Mouse (Mus musculus): ENCODE measurements around the gene D5Ertd579e. TPM values are rescaled to one million over a fixed set of nuclear protein-coding genes. Genes with fewer than 3 reads are reported as not detected.

The D5Ertd579e gene
- polyA plus RNA-seq, 1 experiment = 28.6 TPM

GRCm38 (mm10) chr5:36719135-36719534 is 23.3 kb upstream of the D5Ertd579e start:
- peaks cover 2% of the 10 kb centered on the region; the same call in 1 of the 2 replicates for H3K4me1 ChIP-seq (ENCODE audit: control insufficient read depth, insufficient read depth, low read length)
- 79% methylated on average over 5 of the region's 5 CpGs for WGBS
- H3K27ac ChIP-seq (ENCODE audit: control insufficient read depth, insufficient read depth, low read depth, low read length, poor library complexity) = no peak overlapping the region
- no peak overlapping the region for H3K4me3 ChIP-seq (replicated peaks; ENCODE audit: control insufficient read depth, low read depth, low read length)
- TF ChIP-seq POLR2A (IDR thresholded peaks at IDR 0.05; ENCODE audit: borderline replicate concordance, control insufficient read depth, low read depth, low read length) (no peak), CTCF (IDR thresholded peaks at IDR 0.05; ENCODE audit: control insufficient read depth, insufficient read depth, low read length) (no peak)

- WGBS = 75% methylated on average over 3 of the region's 3 CpGs
- TF ChIP-seq POLR2A (IDR thresholded peaks at IDR 0.05; ENCODE audit: borderline replicate concordance, control insufficient read depth, low read depth, low read length) (no peak), CTCF (IDR thresholded peaks at IDR 0.05; ENCODE audit: control insufficient read depth, insufficient read depth, low read length) (no peak)
- no peak overlapping the region for H3K4me3 ChIP-seq (replicated peaks; ENCODE audit: control insufficient read depth, low read depth, low read length)
- no peak overlapping the region for H3K27ac ChIP-seq (ENCODE audit: control insufficient read depth, insufficient read depth, low read depth, low read length, poor library complexity)
- H3K4me1 ChIP-seq (ENCODE audit: control insufficient read depth, insufficient read depth, low read length) = peaks cover 2% of the 10 kb centered on the region; the same call in 1 of the 2 replicates
These were observed 22.1 kb upstream of the D5Ertd579e start for GRCm38 (mm10) chr5:36717889-36718288.

GRCm38 (mm10) chr5:36716816-36717215 is 21.0 kb upstream of the D5Ertd579e start:
- H3K27ac ChIP-seq (ENCODE audit: control insufficient read depth, insufficient read depth, low read depth, low read length, poor library complexity) = no peak overlapping the region
- WGBS = 82% methylated on average over 2 of the region's 2 CpGs
- H3K4me1 ChIP-seq (ENCODE audit: control insufficient read depth, insufficient read depth, low read length) = peaks cover 4% of the 10 kb centered on the region; the same call in 1 of the 2 replicates
- TF ChIP-seq CTCF (IDR thresholded peaks at IDR 0.05; ENCODE audit: control insufficient read depth, insufficient read depth, low read length) (no peak), POLR2A (IDR thresholded peaks at IDR 0.05; ENCODE audit: borderline replicate concordance, control insufficient read depth, low read depth, low read length) (no peak)
- no peak overlapping the region for H3K4me3 ChIP-seq (replicated peaks; ENCODE audit: control insufficient read depth, low read depth, low read length)

- WGBS = 81% methylated on average over 3 of the region's 3 CpGs
- H3K27ac ChIP-seq (ENCODE audit: control insufficient read depth, insufficient read depth, low read depth, low read length, poor library complexity) = no peak overlapping the region
- no peak for TF ChIP-seq CTCF (IDR thresholded peaks at IDR 0.05; ENCODE audit: control insufficient read depth, insufficient read depth, low read length)
- H3K4me3 ChIP-seq (replicated peaks; ENCODE audit: control insufficient read depth, low read depth, low read length) = no peak overlapping the region
- peaks cover 2% of the 10 kb centered on the region; the same call in 1 of the 2 replicates for H3K4me1 ChIP-seq (ENCODE audit: control insufficient read depth, insufficient read depth, low read length)
These were observed 19.0 kb upstream of the D5Ertd579e start for GRCm38 (mm10) chr5:36714832-36715231.

GRCm38 (mm10) chr5:36713693-36714092 is 17.9 kb upstream of the D5Ertd579e start:
- H3K27ac ChIP-seq (ENCODE audit: control insufficient read depth, insufficient read depth, low read depth, low read length, poor library complexity) = no peak overlapping the region
- no peak overlapping the region for H3K4me3 ChIP-seq (replicated peaks; ENCODE audit: control insufficient read depth, low read depth, low read length)
- TF ChIP-seq CTCF (IDR thresholded peaks at IDR 0.05; ENCODE audit: control insufficient read depth, insufficient read depth, low read length) (no peak), POLR2A (IDR thresholded peaks at IDR 0.05; ENCODE audit: borderline replicate concordance, control insufficient read depth, low read depth, low read length) (no peak)
- WGBS = 83% methylated on average over 6 of the region's 6 CpGs
- H3K4me1 ChIP-seq (ENCODE audit: control insufficient read depth, insufficient read depth, low read length) = peaks cover 2% of the 10 kb centered on the region; the same call in 1 of the 2 replicates

- Histone ChIP-seq H3K27ac (ENCODE audit: control insufficient read depth, insufficient read depth, low read depth, low read length, poor library complexity) (peak overlapping the region; percentile 7; the same call in 1 of the 2 replicates), H3K4me1 (ENCODE audit: control insufficient read depth, insufficient read depth, low read length) (peaks cover 2% of the 10 kb centered on the region; the same call in 1 of the 2 replicates), H3K4me3 (replicated peaks; ENCODE audit: control insufficient read depth, low read depth, low read length) (peak overlapping the region; percentile 56)
- TF ChIP-seq POLR2A (IDR thresholded peaks at IDR 0.05; ENCODE audit: borderline replicate concordance, control insufficient read depth, low read depth, low read length) = peak; percentile 57; the same call in 1 of the 2 replicates
- no peak for TF ChIP-seq CTCF (IDR thresholded peaks at IDR 0.05; ENCODE audit: control insufficient read depth, insufficient read depth, low read length)
- WGBS = 11% methylated on average over 31 of the region's 31 CpGs
These were observed 17.0 kb upstream of the D5Ertd579e start for GRCm38 (mm10) chr5:36712553-36713534.

- no peak overlapping the region for H3K27ac ChIP-seq (ENCODE audit: control insufficient read depth, insufficient read depth, low read depth, low read length, poor library complexity)
- 57% methylated on average over 5 of the region's 5 CpGs for WGBS
- H3K4me1 ChIP-seq (ENCODE audit: control insufficient read depth, insufficient read depth, low read length) = peaks cover 2% of the 10 kb centered on the region; the same call in 1 of the 2 replicates
- H3K4me3 ChIP-seq (replicated peaks; ENCODE audit: control insufficient read depth, low read depth, low read length) = no peak overlapping the region
- TF ChIP-seq CTCF (IDR thresholded peaks at IDR 0.05; ENCODE audit: control insufficient read depth, insufficient read depth, low read length) (no peak), POLR2A (IDR thresholded peaks at IDR 0.05; ENCODE audit: borderline replicate concordance, control insufficient read depth, low read depth, low read length) (no peak)
These were observed 16.0 kb upstream of the D5Ertd579e start for GRCm38 (mm10) chr5:36711863-36712262.

GRCm38 (mm10) chr5:36705792-36706191 is 10.0 kb upstream of the D5Ertd579e start:
- TF ChIP-seq CTCF (IDR thresholded peaks at IDR 0.05; ENCODE audit: control insufficient read depth, insufficient read depth, low read length) = no peak
- TF ChIP-seq POLR2A (IDR thresholded peaks at IDR 0.05; ENCODE audit: borderline replicate concordance, control insufficient read depth, low read depth, low read length) = no peak
- 58% methylated on average over 5 of the region's 5 CpGs for WGBS
- H3K27ac ChIP-seq (ENCODE audit: control insufficient read depth, insufficient read depth, low read depth, low read length, poor library complexity) = no peak overlapping the region
- H3K4me3 ChIP-seq (replicated peaks; ENCODE audit: control insufficient read depth, low read depth, low read length) = no peak overlapping the region
- H3K4me1 ChIP-seq (ENCODE audit: control insufficient read depth, insufficient read depth, low read length) = peaks cover 2% of the 10 kb centered on the region; the same call in 1 of the 2 replicates

All from bone marrow, adult 2 months (tissue).